Mouse (Mus musculus): ENCODE results near the gene Ilkap.

Gene Ilkap

DNA sequence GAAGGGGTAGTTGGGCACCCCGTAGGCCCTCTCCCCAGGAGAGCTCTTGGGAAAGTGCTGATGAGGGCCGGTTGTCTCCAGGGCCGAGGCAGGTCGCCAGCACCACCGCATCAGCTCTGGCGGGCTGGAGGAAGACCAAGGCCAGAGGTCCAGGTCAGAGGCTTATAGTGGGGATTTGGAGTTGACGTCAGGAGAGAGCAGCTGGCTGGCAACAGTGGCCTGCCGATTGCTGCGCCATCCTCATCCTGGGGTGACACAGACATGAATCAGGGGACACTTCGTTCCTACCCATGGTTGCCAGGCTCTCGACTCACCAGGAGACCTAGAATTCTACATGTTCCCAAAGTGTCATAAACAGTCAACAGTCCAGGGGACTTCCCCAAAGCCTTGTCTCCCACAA is 42.5 kb downstream of the Ilkap start:
- no peak for DNase-seq (ENCODE audit: low spot score)

DNA sequence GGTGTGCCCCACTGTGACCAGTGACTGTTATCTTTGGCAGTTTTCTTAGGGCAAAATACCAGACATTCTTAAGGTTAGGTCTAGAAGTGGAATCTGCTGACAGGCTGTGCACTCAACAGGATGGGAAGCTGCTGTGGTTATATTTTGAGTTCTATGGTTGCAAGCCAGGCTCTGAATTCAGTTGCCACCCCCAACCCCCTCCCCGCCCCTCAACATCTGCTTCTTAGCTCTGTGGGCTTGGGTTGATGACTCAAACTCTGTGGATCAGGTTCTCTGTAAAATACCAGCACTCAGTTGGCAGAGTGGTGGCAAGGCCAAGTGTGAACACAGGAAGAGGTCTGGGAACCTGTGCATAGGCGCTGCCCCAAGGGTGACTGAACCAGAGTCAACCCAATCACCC is 46.3 kb downstream of the Ilkap start:
- DNase-seq (ENCODE audit: low spot score) = no peak

DNA sequence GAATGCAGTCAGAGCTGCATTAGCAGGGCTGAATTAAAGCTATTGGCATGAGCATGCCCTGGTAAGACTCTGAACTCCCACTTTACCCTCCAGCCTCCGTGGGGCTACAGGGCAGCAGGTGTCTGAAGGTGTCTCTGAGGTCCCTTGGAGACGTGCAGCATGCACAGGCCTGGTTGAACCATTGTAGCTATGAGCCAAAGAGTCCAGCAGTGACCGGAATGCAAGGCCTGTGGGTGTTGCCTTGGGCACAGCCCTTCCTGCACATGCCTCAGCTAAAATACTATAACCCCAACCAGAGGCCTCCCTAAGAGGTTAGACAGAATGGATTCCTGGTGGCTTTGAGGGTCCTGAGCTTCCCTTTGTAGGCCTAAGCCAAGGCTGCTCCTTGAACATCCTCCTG is 47.4 kb downstream of the Ilkap start:
- no peak for DNase-seq (ENCODE audit: low spot score)

DNA sequence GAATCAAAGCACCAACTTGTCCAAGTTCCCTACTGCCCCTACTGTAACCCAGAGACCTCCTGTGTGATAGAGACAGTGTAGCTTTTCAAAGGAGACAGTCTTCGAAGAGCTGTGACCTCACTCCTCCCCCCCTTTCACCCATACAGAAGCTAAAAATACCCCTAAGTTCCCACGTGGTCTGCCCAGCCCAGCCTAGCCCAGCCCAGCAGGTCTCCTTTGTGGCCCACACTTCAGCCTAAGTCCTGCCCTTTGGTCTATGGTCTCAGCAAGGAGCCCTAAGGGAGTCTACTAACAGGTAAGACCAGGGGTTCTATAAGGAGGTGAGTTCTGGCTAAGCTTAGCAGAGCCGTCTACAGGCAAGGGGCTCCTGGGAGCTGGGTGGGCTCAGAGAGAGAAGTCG is 47.8 kb downstream of the Ilkap start, which contains the start of gene Klhl30:
TSS of gene Klhl30 (plus strand) at position 176 of the 400 bp plus-strand sequence.
- no peak for DNase-seq (ENCODE audit: low spot score)

DNA sequence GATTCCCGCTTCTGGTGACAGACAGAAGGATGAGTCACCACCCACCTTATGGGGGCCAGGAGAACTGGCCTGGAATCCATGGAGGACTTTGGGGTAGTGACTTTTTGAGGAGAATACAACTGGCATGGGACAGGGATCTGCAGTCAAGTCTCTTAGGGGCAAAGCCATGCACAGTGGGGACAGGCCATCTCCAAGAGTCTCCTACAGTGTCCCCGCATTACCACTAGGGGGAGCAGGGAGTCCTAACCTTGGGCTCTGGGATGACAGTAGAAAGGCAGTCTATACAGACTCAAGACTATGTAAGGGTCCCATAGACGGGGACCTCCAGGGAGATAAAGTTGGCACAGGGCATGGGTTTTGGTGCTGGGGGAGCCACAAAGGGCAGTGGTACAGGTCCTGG is 51.7 kb downstream of the Ilkap start:
- DNase-seq (ENCODE audit: low spot score) = peak; percentile 57

DNA sequence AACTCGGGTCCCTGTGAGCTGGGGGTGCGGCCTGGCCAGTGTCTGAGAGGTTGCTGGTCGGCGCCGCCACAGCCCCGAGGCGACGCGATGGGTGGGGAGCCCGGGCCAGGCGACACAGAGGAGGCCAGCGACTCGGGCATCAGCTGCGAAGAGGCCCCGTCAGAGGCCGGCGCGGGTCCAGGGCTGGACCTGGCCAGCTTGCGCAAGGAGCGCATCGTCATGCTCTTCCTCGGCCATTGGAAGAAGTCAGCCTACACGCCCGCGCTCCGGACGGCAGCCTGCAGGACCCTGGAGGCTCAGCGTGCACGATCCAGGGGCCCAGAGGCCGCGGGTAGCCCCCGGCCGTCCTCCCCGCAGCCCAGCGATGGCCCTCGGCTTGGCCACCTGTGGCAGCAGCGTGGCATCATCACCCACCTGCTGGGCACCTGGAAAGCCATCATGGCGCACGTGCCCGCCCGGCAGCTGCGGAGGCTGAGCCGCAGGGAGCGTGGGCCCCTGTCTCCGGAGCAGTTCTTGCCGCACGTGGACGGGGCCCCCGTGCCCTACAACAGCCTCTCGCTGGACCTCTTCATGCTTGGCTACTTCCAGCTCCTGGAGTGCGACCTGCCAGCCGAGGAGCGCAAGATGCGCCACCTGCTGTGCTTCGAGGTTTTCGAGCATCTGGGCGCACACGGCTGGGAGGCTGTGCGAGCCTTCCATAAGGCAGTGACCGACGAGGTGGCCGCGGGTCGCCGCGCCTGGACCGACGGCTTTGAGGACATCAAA is 53.5 kb downstream of the Ilkap start:
- DNase-seq (ENCODE audit: low spot score) = peak; percentile 13

DNA sequence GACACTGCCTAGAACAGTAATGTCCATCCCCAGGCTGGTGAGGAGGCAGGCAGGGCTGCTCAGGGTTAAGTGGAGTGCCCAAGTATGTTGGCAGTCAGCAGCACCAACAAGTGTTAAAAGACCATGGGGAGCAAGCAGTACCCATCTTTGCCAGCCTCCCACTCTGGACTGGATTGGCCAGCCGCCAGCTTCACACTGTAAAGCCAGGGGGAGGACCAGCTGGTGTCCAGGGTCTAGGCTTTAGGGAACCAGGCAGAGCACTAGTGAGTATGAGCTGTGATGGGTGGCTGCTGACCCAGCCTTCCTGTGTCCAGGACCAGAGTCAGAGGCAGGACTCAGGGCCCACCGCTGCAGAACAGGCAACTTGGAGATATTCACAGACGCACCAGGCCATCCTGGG is 54.6 kb downstream of the Ilkap start:
- no peak for DNase-seq (ENCODE audit: low spot score)

DNA sequence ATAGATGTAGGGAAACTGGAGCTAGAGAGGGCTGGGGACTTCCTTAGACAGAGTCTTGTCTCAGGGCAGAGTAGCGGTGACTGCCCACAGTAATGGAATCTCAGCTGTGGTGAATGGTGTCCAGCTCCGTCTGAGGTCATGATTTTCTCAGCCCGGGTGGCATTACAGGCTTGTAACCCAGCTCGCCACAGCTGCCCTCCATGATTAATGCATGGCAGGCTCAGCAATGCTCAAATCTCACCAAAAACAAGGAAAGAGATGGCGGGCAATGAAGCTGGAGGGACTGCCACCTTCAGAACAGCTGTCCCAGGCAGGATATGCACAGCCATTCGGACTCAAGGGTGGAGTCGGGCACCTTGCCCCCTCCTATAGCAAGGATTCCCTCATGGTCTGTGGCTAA is 61.3 kb downstream of the Ilkap start:
- no peak for DNase-seq (ENCODE audit: low spot score)

DNA sequence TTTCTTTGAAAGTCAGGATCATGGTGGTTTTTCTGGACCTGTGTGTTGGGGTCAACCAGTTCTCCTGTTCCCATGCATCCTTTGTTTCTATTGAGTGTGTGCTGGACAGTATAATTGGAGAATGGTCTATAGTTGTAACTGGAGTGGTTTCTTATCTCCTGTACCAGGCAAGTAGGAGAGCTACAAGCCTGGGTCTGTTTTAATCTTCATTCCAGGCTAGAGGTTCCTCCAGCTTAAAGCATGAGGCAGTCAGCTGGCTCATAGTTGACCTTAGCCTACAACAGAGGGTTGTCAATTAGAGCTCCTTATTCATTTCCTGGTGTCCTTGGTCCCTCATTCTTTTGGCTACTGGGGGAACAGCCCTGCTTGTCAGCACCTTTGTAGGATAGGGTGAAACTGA is 65.0 kb downstream of the Ilkap start:
- no peak for DNase-seq (ENCODE audit: low spot score)

DNA sequence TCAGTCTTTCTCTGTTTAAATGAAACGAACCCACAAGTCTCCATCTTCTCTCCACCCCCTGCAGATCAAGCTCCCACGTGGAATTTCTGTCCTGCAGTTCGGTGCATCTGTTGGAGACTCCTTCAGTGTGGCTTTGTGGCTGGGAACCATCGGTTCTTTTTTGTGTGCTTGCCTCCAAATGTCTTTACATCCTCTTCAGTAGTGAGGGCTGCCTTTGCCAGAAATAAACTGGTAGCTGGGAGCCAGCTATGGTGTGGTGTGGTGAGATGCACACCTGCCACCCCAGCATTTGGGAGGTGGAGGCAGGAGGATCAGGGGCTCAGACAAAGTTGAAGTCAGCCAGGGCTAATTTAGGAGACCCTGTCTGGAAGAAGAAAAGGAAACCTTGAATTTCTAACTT is 66.5 kb downstream of the Ilkap start:
- DNase-seq (ENCODE audit: low spot score) = no peak

DNA sequence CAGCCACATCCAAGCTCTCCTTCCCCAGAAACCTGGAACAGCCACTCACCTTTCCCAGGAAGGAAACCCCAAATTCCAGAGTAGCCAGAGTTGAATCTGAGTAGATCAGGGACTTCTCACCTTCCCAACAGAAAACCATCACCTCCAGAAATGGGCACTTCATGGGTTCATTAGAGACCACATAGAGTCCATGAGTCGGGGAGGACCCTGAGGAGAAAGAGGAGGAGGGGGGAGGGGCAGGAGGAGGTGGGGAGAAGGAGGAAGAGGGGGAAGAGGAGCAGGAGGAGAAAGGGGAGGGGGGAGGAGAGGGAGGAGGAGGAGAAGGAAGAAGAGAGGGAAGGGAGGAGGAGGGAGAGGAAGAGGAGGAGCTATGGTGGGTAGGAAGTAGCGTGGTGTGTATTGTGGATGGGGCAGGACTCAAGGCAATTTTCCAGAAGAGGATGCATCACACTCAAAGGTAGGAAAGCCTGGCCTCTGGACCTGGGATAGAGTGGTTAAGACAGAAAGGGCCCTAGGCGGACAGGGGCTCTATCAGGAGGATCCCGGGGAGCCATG is 73.0 kb downstream of the Ilkap start:
- DNase-seq (ENCODE audit: low spot score) = no peak

DNA sequence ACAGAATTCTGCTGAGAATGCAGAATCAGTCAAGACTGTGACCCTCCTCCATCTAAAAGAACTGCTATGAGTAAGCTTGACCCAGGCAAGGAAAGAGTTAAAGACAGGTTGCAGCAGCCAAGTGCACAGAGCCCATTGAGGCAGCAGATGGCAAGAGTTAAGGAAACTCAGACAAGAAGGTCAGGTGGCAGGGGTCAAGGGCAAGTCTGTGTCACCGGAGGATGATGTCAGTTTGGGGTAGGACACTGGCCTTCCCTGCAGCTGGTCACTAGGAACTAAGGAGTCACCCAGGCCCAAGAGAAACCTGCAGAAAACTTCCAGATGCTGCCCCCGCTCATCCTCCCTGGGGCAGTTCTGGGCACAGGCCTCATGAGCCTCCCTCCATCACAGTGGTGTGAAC is 74.0 kb downstream of the Ilkap start:
- no peak for DNase-seq (ENCODE audit: low spot score)
